Mouse (Mus musculus): ENCODE data around the gene 4930442H23Rik.

The 4930442H23Rik gene

DNA sequence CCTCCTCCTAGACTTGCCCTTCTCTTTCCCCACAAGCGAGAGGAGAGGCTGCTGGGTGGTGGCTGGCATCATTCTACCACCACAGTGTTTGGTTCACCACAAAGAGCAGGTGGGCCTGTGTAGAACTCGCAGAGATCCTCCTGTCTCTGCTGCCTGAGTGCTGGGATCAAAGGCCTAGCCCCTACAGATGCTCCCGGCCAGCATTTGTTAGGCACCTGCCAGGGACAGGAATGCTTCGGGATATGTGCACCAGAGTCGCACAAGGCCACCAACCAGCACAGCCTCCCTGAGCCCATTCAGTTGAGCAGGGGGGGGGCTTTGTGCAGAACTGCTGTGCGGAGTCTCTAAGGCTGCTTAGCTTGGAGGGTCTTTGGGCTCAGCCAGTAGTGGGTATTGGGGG, 38.3 kb downstream of the 4930442H23Rik start:
- no peak for ATAC-seq (ENCODE audit: low TSS enrichment)

DNA sequence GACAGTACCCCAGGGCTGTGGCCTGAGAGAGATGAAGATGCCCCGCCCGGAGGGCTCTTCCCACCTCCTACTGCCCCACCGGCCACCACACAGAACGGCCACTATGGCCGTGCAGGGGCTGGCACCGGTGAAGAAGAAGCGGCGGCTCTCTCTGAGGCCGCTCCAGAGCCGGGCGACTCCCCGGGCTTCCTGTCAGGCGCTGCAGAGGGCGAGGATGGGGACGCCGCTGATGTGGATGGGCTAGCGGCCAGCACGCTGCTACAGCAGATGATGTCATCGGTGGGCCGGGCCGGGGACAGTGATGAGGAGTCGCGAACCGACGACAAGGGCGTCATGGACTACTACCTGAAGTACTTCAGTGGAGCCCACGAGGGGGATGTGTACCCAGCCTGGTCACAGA, 39.0 kb downstream of the 4930442H23Rik start:
- ATAC-seq (ENCODE audit: low TSS enrichment) = no peak

DNA sequence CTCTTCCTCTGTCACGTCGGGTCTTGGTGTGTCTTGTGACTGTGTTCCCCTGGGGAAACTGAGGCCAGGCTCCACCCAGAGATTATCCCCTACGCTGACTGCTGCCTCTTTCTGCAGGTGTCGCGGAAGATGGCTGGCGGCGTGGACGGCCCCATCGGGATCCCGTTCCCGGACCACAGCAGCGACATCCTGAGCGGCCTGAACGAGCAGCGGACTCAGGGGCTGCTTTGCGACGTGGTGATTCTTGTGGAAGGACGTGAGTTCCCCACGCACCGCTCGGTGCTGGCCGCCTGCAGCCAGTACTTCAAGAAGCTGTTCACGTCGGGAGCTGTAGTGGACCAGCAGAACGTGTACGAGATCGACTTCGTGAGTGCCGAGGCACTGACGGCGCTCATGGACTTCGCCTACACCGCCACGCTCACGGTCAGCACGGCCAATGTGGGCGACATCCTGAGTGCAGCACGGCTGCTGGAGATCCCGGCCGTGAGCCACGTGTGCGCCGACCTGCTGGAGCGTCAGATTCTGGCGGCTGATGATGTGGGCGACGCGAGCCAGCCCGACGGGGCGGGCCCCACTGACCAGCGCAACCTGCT, 39.7 kb downstream of the 4930442H23Rik start:
- ATAC-seq (ENCODE audit: low TSS enrichment) = no peak

DNA sequence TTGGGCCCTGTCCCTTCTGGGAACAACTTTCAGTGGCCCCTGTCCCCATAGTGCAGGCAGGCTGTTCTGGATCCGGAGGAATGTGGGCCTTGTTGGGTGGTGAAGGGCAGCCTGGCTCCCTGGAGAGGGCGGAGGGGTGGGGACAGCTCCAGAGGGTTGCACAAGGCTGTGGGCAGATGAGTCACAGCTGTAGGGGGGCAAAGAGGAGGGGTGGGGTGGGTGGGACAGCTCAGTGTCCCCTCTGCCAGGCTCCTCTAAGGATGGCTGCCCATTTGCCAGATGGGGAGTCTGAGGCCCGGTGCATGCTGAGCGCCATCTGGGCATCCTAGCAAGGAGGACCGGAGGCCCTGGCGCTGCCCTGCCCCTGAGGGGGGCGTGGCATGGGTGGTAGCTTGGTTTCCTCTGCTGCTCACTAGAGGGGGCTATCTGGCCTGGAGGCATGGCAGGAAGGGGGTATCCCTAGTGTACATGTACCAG, 40.5 kb downstream of the 4930442H23Rik start:
- ATAC-seq (ENCODE audit: low TSS enrichment) = no peak

DNA sequence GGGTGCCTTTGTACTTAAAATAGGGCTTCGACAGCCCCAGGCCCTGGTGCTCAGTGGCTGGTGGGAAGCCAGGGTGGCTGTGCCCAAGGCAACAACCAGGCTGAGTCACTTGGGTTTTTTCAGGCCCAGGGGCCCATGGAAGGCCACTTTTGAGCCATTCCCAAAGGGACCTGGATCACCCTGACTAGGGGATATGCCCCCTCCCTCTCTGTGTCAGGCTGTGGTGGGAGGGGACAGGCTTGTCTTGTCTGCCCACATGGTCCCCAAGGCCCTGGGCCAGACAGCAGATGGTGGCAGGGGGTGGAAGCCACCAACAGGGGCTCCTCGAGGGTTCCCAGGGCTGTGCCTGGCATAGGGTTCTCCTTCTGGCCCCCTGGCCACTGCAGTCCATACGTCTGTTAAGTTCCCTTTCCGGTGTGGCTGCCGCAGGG, 41.1 kb downstream of the 4930442H23Rik start:
- ATAC-seq (ENCODE audit: low TSS enrichment) = no peak

DNA sequence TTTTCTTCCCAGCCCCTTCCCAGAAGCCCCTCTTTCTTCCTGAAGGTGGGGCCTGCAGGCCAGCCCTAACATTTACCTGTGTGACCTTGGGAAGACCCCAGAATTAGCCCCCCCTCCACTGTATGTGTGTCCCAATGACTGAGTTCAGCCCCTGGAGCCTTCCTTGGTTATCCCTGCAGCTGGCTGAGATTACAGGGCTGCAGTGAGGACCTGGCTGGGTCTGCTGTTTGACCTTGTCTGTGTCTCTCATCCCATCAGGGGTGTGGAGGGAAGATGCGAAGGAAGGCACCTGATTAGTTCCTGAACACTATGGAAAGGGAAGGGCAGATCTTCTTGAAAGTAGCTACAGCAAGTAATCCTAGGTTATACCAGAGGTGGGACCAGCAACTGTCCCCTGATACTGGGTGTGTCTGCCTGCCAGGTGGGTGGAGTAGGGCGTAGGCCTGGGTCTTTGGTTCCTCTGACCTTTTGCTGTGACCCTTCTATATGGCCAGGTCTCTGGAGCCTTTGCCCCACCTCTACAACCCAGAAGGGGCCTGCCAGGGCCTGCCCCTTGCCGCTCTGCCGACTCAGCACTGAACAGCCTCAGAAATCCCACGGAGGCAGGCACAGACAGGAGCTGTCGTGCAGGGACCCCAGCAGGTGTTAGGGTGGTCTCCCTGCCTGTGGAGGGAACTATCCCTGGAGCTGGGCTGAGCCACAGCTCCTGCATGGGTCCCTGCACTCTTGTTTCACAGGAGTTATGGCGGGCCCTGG, 42.0 kb downstream of the 4930442H23Rik start:
- no peak for ATAC-seq (ENCODE audit: low TSS enrichment)

DNA sequence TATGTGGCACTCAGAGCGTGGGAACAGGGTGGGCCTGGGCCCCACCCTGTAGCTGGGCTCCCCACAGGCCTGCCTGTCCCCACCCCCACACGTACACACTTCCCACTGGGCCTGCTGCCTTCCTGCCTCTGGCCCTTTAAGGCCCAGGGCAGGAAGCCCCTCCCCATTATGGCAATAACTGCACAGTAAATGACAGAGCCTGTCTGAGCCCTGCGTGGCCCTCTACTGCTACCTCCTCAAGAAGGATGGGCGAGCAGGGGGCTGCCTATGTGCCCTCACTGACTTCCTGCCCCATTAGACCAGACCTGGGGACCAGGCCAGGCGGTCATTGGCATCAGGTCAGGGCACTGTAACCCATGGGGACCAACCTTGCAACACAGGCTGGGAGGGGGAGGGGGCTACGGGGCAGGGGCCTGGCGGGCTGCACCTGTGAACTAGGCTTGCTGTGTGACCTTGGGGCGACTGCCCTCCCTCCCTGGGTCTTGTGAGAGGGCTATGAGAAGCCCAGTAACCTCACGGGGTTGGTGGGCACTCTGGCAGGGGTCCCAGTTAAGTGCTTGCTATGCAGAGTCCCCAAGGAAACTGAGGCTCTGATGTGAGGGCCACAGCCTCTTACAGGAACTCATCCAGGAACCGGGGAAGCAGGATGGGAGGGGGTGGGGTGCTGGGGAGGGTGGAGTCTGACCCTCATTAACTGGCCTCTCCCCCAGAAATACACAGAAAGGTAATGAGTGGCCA, 42.8 kb downstream of the 4930442H23Rik start:
- ATAC-seq (ENCODE audit: low TSS enrichment) = no peak

DNA sequence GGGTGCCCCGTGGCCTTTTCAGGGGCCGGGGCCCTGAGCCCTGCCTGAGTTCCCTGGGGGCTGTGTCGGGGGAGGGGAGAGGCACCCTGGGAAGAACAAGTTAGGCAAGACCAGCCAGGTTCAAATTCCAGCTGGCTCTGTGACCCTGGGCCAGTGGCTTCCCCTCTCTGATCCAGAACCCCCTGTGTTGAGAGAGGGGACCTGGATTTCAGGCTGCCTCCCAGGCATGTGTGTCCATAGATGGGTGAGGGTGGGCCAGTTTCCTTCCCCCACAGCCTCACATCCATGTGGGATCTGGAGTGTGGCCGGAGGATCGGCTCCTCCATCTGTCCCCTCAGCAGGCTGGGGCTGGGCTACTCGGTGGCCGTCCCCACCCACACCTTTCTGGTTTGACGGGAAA, 43.6 kb downstream of the 4930442H23Rik start:
- ATAC-seq (ENCODE audit: low TSS enrichment) = no peak

DNA sequence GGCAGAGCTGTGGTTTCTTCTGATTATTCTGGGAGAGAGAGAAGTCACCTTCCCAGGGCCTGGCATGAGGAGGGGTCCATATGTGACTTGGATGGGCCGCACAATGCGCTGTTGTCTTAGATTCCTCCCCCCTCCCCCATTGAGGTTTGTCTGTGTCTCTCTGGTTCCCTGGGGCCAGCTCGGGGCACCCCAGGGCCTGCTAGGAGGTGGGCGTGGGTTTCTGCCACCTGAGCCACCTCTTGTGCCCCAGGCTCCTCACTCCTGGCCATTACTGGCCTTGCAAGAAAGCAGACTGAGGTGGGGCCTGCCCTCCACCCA, 44.2 kb downstream of the 4930442H23Rik start:
- no peak for ATAC-seq (ENCODE audit: low TSS enrichment)

DNA sequence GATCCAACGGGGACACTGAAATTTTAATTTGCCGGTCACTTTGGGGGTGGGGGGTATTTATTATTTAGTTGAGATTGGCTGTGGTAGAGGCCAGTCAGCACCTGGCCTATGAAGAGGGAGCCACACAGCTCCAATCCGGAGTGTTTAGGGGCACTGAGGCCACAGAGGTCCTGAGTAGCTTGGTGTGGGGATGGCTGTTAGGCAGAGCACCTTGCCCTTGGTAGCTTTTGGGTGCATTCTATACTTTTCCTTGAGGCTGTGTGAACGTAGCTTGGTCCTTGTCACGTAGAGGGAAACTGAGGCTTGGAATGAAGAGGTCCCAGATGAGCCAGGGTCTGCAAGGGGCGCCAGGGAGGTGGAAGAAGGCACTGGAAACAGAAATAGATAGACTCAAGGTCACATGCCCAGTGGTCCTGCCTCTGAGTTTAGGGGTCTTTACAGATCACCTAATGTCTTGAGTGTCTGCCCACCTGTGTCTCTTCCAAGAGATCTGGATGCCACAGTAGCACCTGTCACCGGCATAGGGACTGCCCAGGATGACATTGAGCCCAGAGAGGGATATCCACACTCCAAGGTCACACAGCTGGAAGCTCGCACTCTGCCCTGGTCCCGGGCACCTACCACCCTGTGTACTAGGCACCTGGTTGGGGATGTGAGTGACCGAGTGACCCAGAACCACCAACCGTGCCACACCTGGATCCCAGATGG, 44.7 kb downstream of the 4930442H23Rik start:
- ATAC-seq (ENCODE audit: low TSS enrichment) = no peak

DNA sequence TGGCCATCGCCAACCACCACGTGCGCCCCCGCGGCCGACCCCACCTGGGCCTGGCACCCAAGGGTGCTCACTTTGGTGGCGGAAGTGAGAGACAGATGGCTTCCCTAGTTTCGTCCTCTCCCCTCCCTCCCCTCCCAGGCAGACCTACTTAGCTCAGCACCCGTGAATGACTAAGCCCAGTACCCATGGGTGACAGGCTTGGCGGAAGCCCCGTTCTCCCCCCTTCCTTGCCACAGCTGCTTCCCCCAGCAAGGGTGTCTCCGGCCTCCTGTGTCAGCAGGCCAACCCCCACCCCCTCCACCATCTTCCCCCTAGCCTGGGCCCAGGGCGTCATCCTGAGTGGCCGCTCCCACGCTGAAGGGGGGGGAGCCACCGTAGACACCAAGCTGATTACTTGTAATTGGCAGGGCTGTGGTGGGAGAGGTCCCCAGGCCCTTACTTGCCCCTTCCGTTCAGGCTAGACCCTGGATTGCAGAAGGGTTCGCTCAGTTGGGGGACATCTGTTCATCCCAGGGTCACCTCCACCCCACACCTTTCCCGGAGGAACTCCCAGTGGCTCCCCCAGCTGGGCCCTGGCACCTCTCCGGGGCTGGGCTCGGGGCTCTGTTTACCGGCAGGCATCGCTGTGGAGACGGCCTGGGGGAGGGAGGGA, 45.4 kb downstream of the 4930442H23Rik start:
- ATAC-seq (ENCODE audit: low TSS enrichment) = 0 out of 2 replicates have a peak, but pooled peaks have one; percentile 0

DNA sequence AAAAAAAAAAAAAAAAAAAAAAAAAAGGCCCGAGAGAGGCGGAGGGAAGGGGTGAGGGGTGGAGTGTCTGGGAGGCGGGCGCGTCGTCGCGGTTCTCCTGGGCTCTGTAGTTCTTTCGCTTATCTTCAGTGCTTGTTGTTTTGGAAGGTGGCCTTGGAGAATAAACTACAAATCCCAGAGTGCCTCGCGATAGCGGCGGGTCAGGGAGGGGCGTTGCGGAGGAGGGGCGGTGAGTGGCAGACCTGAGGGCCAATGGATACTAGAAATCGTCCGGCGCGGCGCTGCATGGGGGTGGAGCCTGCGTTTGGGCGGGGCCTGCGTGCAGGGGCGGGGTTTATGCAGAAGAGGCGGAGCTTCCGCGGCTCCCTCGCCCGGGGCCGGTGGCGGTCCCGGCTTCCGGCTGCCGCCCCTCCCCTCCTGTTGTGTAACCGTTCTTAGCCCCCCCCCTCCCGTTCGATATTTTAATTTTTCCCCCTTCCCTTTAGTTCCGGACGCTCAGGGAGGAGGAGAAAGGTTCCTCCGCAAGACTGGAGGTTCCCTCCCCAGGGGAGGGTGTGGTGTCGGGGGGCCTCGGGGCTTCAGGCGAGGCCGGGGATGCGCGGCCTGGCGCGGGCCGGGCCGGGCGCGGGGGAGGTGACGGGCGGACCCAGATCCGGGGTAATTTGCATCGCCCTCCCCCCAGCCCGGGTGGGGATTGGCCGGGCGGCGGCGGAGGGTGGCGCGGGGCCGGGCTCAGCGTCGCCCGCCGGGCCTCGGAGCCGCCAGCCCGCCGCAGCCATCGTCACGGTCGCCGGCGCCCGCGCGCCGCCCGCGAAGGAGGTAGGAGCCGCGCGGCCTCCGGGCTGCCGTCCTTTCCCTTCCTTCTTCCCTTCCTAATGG, 46.2 kb downstream of the 4930442H23Rik start:
- peak; percentile 76 for ATAC-seq (ENCODE audit: low TSS enrichment)

DNA sequence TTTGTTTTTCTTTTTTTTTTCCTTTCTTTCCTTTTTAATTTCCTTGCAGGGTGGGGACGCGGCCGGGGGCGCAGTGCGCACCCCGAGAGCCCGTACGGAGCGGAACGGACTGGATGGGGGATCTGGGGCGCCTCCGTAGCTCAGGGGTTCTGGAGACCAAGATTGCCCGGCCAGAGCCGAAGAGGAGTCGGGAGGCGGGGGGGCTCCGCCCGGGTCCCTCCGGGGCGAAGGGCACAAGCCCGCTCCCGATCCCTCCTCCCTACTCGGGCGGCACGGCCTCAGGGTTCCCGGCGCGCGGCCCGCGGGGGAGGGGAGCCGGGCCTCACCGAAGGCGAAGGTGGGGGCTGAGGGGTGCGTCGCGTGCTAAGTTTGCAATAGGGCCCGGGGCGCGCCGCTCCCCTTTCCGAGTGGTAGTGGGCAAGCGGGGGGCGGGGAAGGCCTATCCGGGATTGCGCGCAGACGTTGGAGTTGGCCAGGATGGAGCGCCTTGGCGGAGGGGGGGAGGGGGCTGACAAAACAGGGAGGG, 46.9 kb downstream of the 4930442H23Rik start:
- ATAC-seq (ENCODE audit: low TSS enrichment) = peak; percentile 8; the same call in 1 of the 2 replicates

DNA sequence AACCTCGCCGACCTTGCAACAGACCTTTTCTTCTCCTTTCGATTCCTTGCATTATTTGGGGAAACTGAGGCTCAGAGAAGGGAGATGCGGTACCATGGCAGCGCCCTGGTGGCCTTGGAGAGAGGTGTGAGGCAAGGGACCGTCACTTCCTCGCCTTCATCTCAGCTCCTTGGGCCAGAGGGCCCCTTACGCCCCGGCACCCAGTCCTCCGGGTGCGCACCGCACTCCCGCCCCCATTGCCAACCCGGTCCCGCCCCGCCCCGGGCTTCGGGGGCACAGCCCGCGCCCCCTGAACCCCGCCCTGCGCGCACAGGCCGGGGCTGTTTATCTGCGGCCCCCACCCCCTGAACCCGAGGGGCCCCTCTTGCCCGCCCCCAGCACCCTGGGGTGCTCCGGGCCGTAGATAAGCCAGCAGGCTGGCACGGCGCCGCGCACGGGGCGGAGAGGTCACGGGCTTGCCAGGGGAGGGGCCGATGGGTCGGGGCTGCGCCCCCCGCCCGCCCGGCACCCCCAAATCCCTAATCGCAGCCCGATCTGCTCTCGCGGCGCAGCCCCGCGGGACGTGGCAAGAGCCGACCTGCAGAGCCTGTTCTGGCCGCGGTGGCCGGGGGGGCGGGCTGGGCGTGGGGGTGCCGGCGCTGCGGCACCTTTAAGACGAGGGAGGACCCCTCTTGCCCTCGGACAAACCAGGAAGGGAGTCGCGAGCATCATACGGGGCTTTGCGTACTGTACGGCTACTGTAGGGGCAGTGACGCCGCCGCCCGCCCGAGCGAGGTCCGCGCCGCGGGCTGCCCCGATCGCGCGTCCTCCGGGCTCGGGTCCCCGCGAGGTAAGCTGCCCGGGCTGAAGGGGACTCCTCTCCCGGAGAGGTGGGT, 47.6 kb downstream of the 4930442H23Rik start:
- peak; percentile 27; the same call in 1 of the 2 replicates for ATAC-seq (ENCODE audit: low TSS enrichment)

DNA sequence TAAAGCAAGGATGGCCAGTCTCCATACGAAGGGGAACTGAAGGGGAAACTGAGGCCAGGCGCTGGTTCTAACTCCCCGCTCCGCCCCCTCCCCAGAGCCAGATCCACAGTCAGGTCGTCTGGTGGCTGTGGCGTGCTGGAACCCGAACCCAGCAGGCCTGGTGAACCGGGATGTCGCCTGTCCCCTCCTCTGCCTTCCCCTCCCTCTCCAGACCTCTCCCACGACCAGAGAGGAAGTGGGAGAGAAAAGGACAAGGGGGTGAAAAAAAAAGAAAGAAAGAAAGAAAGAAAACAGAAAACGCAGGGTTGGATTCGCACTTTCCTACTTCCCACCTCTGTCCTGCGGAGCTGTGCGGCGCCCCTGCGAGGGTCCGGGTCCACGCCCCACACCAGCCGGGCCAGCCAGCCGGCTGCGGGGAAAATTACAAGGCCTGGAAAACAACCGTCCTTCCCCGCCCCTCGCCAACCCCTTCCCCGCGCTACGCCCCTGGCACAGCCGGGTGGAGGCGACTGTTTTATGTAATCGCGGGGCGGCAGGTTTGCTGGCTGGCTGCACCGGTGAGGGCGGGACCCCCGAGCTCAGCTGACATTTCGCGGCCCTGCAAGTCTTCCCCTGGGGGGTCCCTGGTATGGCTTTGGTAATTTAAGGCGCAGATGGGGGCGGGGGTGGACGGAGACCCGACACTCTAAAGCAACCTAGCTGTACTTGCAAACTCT, 48.5 kb downstream of the 4930442H23Rik start, which contains the start of gene Zbtb7a:
Gene Zbtb7a (plus strand): TSS at position 255 of the 716 bp plus-strand sequence.
- no peak for ATAC-seq (ENCODE audit: low TSS enrichment)

DNA sequence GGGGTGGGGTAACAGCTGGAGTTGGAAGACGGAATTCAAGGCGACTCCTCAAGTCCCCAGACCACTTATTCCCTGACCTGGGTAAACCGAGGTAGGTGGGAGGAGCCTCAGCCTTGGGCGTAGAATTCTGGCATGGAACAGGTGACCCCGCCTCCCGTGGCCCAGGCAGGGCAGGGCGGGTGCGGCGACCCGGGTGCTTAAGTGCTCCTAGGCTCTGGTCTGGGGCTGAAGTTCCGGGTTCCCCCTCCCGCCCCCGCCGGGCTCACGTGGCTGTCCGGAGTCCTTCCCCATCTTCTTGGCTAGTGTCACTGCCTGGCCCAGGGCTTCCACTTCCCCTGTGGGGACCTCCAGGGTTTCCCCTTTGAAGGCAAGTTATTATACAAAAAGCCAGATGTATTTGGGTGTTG, 49.5 kb downstream of the 4930442H23Rik start:
- no peak for ATAC-seq (ENCODE audit: low TSS enrichment)
